Mouse (Mus musculus): Measurements from ENCODE around the gene Mgme1. TPM values are rescaled to one million over a fixed set of nuclear protein-coding genes. Genes with fewer than 3 reads are reported as not detected.
A peak's percentile ranks its signal among the peaks of the same experiment; 100 is the strongest.

The Mgme1 gene
- total and polyA plus RNA-seq, 3 experiments = 10.6 to 21.9 (median 19.7) TPM

GRCm38 (mm10) chr2:144299749-144300669 lies 29.5 kb downstream of the Mgme1 start:
- H3K27ac ChIP-seq (ENCODE audit: insufficient read depth, low read depth) = no peak overlapping the region
- no peak overlapping the region for H3K4me3 ChIP-seq (replicated peaks in 1 of 3; ENCODE audit: low read depth in 2 of 3, low read length in 2 of 3, poor library complexity in 1 of 3)
- DNase-seq (ENCODE audit: extremely low read depth) = no peak
- no peaks in the 10 kb centered on the region for H3K27me3 ChIP-seq (replicated peaks)
- H3K79me2 ChIP-seq (replicated peaks; ENCODE audit: control insufficient read depth, extremely low read depth, insufficient read depth, poor library complexity, severe bottlenecking) = no peaks in the 10 kb centered on the region
- H3K9ac ChIP-seq (ENCODE audit: insufficient read depth, low read depth) = no peak overlapping the region
- dilution Hi-C loops (cut with MboI; ENCODE audit: extremely low pct_ligation_motif_present, extremely low pct_unique_long_range_greater_than_20kb, low sequenced_read_pairs) = no loop called here
- H3K4me1 ChIP-seq (ENCODE audit: control insufficient read depth in 1 of 2, insufficient read depth in 2 of 2) = peaks cover 3 to 30% of the 10 kb centered on the region in 2 experiments
- no peaks in the 10 kb centered on the region for H3K9me3 ChIP-seq (replicated peaks; ENCODE audit: low read length)
- no peaks in the 10 kb centered on the region for H3K36me3 ChIP-seq (replicated peaks in 1 of 2; ENCODE audit: control insufficient read depth in 1 of 2, insufficient read depth in 1 of 2, low read length in 1 of 2)
- H3K4me2 ChIP-seq (ENCODE audit: insufficient read depth, low read depth, poor library complexity, severe bottlenecking) = peak overlapping the region; percentile 30; the same call in 1 of the 2 replicates
- in situ Hi-C loops (cut with MboI; ENCODE audit: low pct_ligation_motif_present, low pct_unique_long_range_greater_than_20kb, low sequenced_read_pairs) = no loop called here
- 0 out of 2 replicates have a peak, but pooled peaks have one; percentile 17 for TF ChIP-seq IRF4 (IDR thresholded peaks at IDR 0.05; ENCODE audit: low read depth, low read length)
- TF ChIP-seq SMC3 (IDR thresholded peaks at IDR 0.05; ENCODE audit: low read depth, low read length) = no peak
- TF ChIP-seq ZC3H11A (IDR thresholded peaks at IDR 0.05; ENCODE audit: low read depth, low read length) = no peak
- no peak for TF ChIP-seq MAFK (IDR thresholded peaks at IDR 0.05; ENCODE audit: insufficient replicate concordance, low read length)
- TF ChIP-seq EP300 (IDR thresholded peaks at IDR 0.05; ENCODE audit: low read length) = no peak
- TF ChIP-seq HCFC1 (IDR thresholded peaks at IDR 0.05; ENCODE audit: low read depth, low read length) = peak; percentile 66

DNA sequence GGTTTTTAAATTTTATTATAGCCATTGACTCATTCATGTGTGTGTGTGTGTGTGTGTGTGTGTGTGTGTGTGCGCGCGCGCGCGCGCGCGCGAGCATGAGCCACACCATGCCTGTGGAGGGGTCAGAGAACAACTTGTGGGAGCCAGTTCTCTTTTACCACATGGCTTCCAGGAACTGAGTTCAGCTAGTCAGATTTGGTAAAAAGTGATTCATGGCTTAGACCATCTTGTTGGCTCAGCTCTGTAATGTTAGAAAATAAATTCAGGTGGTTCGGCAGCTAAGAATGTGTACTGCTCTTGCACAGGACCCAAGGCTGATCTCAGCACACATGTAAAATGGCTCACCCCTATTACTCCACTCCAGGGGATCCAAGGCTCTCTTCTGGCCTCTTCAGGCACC lies 30.6 kb downstream of the Mgme1 start:
- DNase-seq (ENCODE audit: extremely low read depth) = no peak
- Histone ChIP-seq H3K27me3 (replicated peaks) (no peaks in the 10 kb centered on the region), H3K4me2 (ENCODE audit: insufficient read depth, low read depth, poor library complexity, severe bottlenecking) (no peak overlapping the region), H3K4me3 (replicated peaks in 1 of 3; ENCODE audit: low read depth in 2 of 3, low read length in 2 of 3, poor library complexity in 1 of 3) (no peak overlapping the region), H3K4me1 (ENCODE audit: control insufficient read depth in 1 of 2, insufficient read depth in 2 of 2) (peaks cover 3 to 30% of the 10 kb centered on the region in 2 experiments), H3K79me2 (replicated peaks; ENCODE audit: control insufficient read depth, extremely low read depth, insufficient read depth, poor library complexity, severe bottlenecking) (no peaks in the 10 kb centered on the region), H3K9me3 (replicated peaks; ENCODE audit: low read length) (no peaks in the 10 kb centered on the region), H3K36me3 (replicated peaks in 1 of 2; ENCODE audit: control insufficient read depth in 1 of 2, insufficient read depth in 1 of 2, low read length in 1 of 2) (no peaks in the 10 kb centered on the region), H3K27ac (ENCODE audit: insufficient read depth, low read depth) (no peak overlapping the region), H3K9ac (ENCODE audit: insufficient read depth, low read depth) (no peak overlapping the region)
- TF ChIP-seq UBTF (IDR thresholded peaks at IDR 0.05; ENCODE audit: low read depth, low read length) = no peak
- no peak for TF ChIP-seq JUN (IDR thresholded peaks at IDR 0.05; ENCODE audit: insufficient read depth, low read depth, low read length)
- no peak for TF ChIP-seq RCOR1 (conservative IDR thresholded peaks at IDR 0.05; ENCODE audit: low read depth, low read length)
- no peak for TF ChIP-seq NRF1 (IDR thresholded peaks at IDR 0.05; ENCODE audit: low read depth, low read length)
- TF ChIP-seq SMC3 (IDR thresholded peaks at IDR 0.05; ENCODE audit: low read depth, low read length) = no peak
- TF ChIP-seq TCF12 (IDR thresholded peaks at IDR 0.05; ENCODE audit: low read depth, low read length) = no peak
- no peak for TF ChIP-seq EP300 (IDR thresholded peaks at IDR 0.05; ENCODE audit: low read length)
- TF ChIP-seq NELFE (IDR thresholded peaks at IDR 0.05; ENCODE audit: low read depth, low read length) = no peak
- TF ChIP-seq ZC3H11A (IDR thresholded peaks at IDR 0.05; ENCODE audit: low read depth, low read length) = no peak
- no peak for TF ChIP-seq PAX5 (IDR thresholded peaks at IDR 0.05; ENCODE audit: low read length)
- TF ChIP-seq BHLHE40 (IDR thresholded peaks at IDR 0.05; ENCODE audit: low read depth, low read length) = no peak
- in situ Hi-C loops (cut with MboI; ENCODE audit: low pct_ligation_motif_present, low pct_unique_long_range_greater_than_20kb, low sequenced_read_pairs) = no loop called here
- dilution Hi-C loops (cut with MboI; ENCODE audit: extremely low pct_ligation_motif_present, extremely low pct_unique_long_range_greater_than_20kb, low sequenced_read_pairs) = no loop called here
